Mouse (Mus musculus): ENCODE data around the gene Tspan5. TPM values are rescaled to one million over a fixed set of nuclear protein-coding genes. Genes with fewer than 3 reads are reported as not detected.

Tspan5 gene
- total RNA-seq, 2 experiments from 2014 or later, result 3.0 to 4.8 TPM

- intact Hi-C loops (cut with DNase I), result no loop called here
- DNase-seq, result no peak
These were observed 60.9 kb downstream of the Tspan5 start for GRCm38 (mm10) chr3:138802722-138803443.

GRCm38 (mm10) chr3:138803444-138804085 lies 61.6 kb downstream of the Tspan5 start:
- intact Hi-C loops (cut with DNase I), result no loop called here
- no peak for DNase-seq

GRCm38 (mm10) chr3:138804104-138805048 lies 62.4 kb downstream of the Tspan5 start:
- intact Hi-C loops (cut with DNase I), result no loop called here
- no peak for DNase-seq

- intact Hi-C loops (cut with DNase I), result no loop called here
- DNase-seq, result no peak
These were observed 65.8 kb downstream of the Tspan5 start for GRCm38 (mm10) chr3:138807795-138808194.

DNA sequence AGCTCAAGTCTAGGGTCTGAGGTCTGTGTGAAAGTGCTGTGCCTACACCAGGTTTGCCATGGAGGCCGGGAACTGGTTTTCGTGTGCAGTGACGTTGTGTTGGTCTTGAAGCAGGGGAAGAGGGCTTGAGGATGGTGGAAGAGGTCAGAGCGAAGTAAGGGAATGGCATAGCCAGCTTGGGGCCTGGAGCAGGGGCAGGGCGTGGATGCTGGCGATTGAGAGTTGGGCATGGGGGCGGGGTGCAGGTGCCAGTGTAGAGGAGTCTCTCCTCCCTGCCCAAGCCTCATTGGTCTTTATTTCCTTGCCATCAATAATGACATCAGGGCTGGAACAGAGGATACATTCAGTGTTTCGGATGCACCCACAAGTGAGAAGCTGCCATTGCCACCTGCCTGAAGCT lies 67.5 kb downstream of the Tspan5 start:
- intact Hi-C loops (cut with DNase I), result no loop called here
- DNase-seq, result no peak

GRCm38 (mm10) chr3:138812565-138812964 lies 70.6 kb downstream of the Tspan5 start:
- no peak for DNase-seq
- intact Hi-C loops (cut with DNase I), result no loop called here

DNA sequence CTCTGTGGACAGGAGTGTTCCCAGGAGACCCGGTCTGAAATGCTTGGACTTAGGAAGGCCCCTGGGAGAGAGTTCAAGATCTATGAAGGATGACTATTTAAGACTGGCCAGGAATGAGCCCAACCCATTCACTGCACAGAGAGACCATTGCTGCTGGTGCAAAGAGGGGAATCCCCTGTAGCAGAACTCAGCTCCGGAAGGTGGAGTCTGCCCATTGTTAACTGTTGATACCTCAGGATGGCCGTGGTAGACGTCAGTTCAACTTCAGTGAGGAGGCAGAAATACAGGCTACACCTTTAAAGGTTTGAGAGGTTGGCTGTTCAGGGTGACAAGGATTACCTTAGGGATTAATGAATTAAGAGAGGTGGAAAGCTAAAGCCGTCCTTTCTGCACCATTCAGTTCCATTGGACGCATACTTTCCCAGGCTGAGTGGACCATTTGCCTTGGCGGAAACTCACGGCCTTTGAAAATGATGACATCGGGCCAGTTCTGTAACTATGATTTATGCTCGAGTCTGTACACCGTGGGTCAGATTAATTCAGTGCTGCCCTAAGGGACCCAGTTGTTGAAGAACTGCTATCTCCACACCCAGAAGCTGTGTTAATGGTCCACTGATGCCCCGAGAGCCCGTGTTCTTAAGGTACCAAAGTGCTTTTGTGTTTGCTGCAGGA lies 71.3 kb downstream of the Tspan5 start:
- DNase-seq, result no peak
- intact Hi-C loops (cut with DNase I), result no loop called here

DNA sequence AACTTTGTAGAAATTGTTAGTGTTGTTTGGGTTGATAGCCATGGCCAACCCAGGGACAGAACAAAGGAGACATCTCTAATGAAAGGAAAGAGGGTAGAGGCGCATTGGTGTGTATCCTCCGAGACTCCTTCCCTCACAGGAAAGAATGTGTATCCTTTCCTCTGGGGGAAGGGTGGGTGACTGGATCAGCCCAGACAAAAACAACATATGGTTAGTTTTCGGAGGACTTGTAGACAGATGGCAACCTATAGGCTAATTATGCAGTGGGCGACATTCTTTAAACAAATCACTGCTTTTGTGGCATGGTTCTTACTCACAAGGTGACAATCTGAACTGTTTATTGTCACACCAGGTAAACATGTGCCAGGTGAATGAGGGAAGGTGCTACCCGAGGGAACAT lies 72.5 kb downstream of the Tspan5 start:
- intact Hi-C loops (cut with DNase I), result no loop called here
- DNase-seq, result no peak

DNA sequence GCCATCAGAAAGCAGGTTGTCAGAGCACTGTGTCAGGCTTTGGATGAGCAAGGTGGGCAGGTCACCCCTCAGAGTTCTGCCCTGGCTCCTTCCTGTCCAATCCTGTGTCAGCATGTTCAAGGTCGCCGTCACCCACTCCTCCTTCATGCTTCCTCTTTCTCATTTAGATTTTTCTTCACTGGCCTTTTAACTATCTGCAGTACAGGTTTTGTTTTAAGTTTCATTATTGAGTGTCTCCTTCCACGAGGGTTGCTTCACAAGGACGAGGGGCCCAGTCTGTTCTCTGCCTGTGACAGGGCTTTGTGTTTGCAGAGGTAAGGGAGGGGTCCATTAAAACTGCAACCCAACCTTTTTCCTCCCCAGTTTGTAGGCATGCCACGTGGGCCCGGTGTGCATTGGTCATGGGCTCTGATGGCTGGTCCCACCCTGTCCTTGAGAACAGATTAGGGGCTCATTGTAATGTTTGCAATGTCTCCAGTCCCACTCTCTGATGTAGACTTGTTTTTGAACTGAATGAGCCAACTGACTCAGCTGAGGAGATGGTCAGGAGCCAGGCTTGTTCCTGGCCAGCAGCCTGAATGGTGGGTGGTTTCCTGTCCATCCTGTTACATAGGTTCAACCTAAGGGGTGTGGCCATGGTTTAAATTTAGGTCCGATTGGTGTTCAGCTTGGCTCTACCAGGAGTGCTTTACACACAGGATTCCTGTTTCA lies 73.3 kb downstream of the Tspan5 start:
- DNase-seq, result no peak
- intact Hi-C loops (cut with DNase I), result no loop called here

DNA sequence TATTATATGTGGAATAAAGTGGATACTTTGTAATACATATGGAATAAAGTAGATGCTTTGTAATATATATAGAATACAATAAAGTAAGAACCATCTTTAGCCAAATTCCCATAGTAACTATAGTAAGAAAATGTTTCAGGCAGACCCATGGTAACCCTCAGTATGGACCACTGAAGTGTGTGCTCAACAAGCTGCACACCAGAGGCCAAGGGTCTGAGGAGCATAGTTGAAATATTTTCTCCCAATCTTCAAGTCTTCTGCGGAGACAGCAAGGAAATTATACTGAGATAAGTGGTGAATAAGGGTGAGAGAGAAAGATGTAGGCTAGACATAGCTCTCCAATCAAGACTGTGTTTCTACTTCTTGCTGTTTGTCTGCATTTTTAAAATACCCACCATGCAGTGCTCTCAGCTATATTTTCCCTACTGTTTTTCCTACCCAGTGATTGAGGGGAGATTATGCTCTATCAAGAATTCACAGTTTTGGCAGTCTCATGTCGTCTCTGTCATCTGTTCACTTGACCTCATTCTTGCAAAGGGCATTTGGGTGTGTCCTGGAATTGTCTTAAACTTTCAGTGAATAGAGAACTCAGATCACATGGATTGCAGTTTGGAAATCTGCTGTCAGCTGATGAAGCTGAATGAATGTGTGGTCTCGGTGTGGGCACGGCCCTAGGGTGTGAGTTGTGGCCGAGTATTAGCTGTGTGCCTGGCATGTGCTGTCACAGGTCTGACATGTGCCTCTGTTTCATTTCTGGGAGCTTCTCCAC lies 75.1 kb downstream of the Tspan5 start:
- no peak for DNase-seq
- intact Hi-C loops (cut with DNase I), result no loop called here

GRCm38 (mm10) chr3:138819862-138820261 lies 77.9 kb downstream of the Tspan5 start:
- intact Hi-C loops (cut with DNase I), result no loop called here
- DNase-seq, result no peak

- intact Hi-C loops (cut with DNase I), result no loop called here
- DNase-seq, result no peak
These were observed 78.3 kb downstream of the Tspan5 start for GRCm38 (mm10) chr3:138820296-138820695.

DNA sequence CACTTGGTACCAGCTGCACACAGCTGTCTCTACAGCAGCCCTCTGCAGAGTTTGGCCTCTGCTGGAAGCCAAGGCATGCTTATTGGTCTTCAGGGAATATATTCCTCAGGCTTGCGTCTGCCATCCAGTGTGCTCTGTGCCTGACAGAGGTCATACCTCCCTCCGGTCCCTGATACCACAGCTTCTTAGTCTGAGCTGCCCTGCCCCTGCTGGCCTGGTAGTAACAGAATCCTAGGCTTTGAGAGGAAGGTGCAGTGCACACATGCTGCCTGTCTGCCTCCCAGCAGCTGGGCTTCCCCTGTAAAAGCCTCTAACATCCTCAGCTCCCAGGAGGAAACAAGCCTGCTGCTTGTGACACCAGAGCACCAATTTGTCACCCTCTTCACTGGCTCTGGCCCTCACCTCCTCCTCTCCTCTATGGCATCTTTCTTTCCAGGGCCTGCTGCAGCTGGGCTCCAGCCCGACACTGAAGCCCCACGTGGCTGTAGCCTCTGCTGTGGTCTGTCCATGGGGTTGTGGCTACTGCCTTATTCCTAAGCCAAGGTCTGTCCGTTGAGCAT lies 80.0 kb downstream of the Tspan5 start:
- DNase-seq, result no peak
- intact Hi-C loops (cut with DNase I), result no loop called here

- DNase-seq, result no peak
- intact Hi-C loops (cut with DNase I), result no loop called here
These were observed 81.9 kb downstream of the Tspan5 start for GRCm38 (mm10) chr3:138823857-138824256.

- intact Hi-C loops (cut with DNase I), result no loop called here
- DNase-seq, result no peak
These were observed 83.3 kb downstream of the Tspan5 start for GRCm38 (mm10) chr3:138825296-138825695.

DNA sequence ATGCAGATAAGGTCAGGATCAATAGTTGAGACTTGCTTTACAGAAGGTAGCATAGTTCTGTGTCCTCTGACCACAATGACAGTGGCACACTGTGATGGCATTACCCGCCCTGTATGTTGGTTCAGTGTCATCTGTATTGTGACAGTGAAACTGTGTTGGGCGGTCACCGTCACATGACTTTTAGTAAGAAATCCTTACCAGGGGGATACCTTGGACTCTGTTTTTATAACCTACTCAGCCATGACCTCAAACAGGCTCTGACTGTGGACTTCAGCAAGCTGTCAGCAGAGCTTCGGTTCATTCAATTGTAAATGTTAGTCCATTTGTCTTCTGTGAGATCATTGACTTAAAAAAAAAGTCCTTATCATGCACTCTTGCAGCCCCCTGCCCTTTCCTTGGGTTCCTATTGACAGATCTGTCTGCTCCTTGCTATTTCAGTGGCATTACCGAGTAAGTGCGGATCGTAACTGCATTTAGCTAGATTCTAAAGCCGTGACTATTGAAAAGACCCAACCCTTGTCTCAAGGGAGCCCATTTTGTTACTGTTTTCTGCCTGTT lies 84.3 kb downstream of the Tspan5 start:
- intact Hi-C loops (cut with DNase I), result no loop called here
- no peak for DNase-seq

DNA sequence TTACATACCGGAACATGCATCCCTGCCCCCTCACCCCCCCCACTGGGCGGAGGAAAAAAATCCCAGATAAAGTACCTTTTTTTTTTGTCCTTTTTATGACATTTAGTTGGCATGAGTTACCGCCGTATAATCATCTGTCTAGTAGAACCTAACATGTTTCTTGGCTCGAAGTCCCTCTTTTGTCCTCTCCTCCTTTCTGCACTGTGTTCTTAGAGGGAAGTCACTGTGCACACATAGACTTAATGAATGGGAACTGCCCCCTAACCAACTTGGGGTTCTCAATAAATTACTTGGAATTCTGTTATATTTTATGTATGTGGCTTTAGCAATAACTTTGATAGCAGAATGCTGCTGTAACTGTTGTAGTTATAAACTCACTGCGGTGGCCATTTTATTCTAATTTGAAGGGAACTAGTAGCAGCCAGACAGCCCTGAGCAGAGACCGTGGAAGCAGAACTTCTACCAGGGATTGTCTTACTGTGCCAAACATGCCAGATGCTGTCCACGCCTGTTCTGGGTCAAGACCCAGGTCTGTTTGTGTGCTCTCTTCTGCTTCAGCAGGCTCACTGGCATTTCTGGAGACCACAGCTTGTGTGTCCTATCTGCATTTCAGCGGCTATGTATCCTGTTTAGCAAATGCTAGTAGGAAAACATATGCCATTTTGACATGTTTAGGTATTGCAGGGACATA lies 91.0 kb downstream of the Tspan5 start:
- intact Hi-C loops (cut with DNase I), result no loop called here
- DNase-seq, result no peak

GRCm38 (mm10) chr3:138834174-138834573 lies 92.2 kb downstream of the Tspan5 start:
- DNase-seq, result no peak
- intact Hi-C loops (cut with DNase I), result no loop called here

Measured in gastrocnemius, postnatal 36 days (tissue).